Mouse (Mus musculus) CH12F3 (cell line): ENCODE results near the gene Gbe1.

Source experiments
- in situ Hi-C: fragments of 300-500 bp; cut with MboI; formaldehyde crosslinking; loops from 2 replicates; pipeline ENCODE4 v1.14.3; 2020; ENCODE audit warnings: low sequenced_read_pairs

The Gbe1 gene

DNA sequence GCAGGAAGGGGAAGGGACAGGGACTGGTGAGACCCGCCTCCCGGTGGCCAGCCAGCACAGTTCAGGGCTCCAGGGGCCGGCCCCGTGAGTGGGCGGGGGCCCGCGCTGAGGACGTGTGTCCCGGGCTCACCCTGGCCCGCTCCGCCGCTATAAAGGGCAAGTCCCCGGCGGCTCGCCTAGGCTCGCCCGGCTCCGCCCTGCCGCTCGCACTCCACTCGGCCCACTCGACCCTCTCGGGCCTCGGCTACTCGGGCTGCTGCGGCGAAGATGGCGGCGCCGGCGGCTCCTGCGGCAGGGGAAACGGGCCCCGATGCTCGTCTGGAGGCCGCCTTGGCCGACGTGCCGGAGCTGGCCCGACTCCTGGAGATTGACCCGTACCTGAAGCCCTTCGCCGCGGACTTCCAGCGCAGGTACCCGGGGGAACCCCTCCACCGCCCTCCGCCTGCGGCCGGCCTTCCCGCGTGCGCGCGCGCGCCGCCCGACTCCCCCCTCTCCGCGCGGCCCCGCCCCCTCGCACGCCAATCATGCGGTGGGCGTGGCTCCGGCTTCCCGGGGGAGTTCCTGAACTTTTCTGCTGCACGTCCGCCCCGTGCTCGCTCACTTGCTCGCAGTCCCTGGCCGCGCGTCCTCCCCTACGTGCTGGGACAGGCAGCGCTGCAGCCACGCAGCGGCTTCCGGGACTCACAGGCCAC, at the start of gene Gbe1:
TSS of gene Gbe1 (plus strand) at position 64 of the 692 bp plus-strand sequence.
- in situ Hi-C loops = no loop called here

DNA sequence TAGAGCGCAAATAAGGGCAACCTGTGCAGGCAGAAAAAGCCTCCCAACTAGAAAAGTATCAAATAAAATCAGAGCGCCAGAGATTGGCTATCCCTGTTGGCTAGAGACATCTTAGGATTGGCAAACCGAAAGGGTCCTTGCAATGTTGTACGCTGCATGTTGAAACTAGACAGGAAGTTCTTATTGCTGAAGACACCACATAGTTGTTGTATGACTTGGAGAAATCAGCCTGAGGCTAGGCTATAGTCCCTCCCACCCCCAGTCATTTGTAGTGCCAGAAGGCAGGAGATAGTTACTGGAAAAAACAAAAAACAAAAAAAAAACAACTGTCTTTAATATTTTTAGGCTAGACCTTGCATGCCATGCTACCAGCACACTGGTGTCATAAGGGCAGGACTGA, 3.1 kb upstream of the Gbe1 start:
- in situ Hi-C loops = no loop called here

DNA sequence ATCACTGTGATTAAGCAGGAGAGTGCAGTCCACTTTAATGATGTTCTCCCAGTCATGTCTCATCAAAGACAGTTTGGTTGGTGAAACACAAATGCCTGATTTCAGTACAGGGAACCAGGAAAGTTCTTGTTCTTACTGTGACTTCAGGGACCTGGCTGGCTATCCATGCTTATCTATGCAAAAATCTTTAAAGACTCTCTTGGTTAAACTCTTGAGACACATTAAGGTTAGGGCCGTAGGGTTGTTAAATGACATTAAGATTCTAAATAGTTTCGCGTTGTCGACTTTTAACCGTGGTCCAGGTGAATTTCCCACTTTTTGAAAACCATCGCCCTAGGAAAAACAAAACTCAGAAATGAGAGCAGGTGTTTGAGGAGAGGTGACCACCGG, 258 bp upstream of the Gbe1 start:
- in situ Hi-C loops = no loop called here

DNA sequence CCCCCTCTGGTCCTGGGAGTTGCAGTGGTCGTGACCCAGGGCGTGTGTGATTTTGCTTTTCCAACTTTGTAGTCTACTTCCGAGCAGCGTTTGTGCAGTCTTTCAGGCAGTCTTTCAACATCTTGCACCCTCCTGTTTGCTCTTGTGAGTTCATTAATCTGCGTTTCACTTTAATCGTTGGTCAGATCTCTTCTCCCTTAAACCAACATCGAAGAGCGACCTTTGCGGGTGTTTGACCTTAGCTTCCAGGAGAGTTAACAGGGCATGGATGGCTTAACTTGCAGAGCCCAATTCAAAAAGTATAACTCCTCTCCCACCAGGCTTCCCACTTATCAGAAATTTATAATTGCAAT, 805 bp downstream of the Gbe1 start:
- in situ Hi-C loops = no loop called here

DNA sequence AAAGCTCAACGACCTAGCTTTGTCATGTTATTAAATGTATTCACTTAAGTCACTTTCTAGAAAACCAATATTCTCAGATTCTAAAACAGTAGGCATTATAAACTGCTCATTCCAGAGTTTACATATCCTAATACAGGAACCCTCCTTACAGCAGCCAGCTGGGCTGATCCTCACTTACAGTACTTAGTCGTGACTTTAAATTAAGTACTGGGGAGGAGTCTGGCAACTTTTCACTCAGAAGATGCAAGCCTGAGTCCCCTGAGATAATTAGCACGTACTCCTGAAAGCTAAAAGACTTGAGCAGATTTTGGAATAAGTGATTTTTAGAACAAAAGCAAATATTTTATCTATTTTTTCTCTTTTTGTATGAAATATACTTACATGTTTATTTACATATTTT, 1.5 kb downstream of the Gbe1 start:
- in situ Hi-C loops = no loop called here

DNA sequence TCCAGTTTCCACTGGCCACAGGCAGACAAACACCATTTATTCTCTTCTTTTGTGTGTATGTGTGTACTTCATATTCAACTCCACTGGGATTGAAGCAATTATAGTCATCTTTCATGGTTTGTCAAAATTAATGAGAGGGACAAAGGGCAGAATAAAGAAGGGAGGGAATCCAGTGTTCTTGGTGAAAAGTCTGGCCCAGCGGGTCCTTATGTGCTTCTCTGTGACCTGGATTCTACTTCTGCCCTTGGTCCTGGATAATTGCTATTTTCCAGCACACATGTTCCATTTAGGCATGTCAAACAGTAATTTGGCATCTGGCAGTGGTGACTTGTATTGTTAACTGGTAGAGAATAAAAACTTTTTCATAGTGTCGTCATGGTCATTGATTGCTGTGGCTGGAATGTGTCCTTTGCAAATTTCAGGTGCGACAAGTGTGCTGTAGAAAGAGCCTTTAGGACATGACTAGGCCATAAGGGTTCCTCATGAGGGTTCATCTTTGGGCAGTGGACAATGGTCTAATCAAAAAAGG, 2.2 kb downstream of the Gbe1 start:
- in situ Hi-C loops = no loop called here

DNA sequence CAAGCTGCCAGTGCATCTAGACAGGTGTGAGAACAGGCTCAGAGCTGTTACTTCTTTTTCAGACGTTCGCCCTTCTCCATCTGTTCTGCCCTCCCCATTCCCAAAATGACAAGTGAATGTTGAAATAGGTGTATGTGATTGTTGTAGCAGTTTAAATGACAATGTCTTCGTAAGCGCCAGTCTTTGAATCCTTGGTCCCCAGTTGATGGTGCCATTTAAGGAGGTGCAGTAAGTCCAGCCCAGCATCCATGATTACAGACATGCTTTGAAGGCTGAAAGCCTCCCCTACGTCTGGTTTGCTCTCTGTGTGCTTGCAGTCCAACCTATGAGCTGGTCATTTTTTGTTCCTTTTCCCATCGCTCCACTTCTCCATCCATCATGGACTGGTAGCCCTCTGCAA, 5.6 kb downstream of the Gbe1 start:
- in situ Hi-C loops = no loop called here

DNA sequence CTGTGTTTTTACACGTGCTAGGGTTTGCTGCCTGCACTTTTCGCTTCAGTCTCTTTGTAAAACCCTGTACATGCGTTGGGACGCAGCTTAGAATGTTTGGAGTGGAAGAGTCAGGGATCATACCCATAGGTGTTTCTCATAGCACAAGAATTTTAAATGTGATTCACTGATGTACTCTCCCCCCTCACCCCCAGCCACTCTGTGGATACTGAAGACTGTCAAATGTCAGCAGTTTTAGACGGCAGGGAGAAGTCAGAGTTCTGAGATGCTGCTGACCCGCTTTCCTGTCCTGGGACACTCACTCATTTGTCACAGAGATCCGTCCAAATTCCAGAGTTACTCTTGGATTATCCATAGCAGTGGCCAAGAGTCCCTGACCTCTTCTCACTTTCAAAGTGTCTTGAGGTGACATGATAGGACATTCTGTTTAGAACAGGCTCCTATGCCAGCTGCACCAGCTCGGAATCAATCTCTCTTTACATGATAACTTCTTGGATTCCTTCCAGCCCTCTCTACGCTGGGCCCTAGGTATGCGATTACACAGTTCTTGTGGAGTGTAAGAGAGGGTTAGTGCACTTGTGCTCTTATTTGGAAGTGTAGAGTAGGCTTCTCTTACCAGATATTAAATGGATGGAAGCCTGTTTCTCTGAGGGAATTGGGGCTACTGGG, 7.0 kb downstream of the Gbe1 start:
- in situ Hi-C loops = no loop called here

DNA sequence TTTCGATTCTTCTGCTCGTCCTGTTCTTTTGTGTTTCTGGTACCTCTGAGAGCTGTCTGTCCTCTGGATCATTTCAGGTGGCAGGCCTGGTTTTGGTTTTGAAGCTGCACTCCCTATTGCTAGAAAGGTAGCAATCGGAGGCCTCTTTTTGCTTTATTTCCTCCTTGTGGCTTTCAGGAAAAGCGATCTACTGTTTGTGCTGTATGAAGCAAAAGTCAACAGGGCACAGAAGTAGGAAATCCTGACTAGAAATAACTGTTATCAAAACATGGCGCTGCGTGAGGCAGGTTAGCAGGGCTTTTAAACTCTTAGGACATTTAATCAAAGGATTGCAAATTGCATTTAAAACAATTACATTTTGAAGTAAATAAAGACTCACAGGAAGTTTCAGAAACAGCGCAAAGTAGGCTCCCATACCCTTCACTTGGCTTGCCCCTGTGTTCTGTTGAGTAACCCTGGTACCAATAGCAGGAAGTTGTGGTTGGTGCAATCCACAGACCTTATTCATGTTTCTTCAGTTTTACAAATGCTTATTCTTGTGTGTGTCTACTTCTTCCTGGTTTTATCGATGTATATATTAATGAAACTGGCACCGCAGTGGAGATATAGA, 12.7 kb downstream of the Gbe1 start:
- in situ Hi-C loops = no loop called here

DNA sequence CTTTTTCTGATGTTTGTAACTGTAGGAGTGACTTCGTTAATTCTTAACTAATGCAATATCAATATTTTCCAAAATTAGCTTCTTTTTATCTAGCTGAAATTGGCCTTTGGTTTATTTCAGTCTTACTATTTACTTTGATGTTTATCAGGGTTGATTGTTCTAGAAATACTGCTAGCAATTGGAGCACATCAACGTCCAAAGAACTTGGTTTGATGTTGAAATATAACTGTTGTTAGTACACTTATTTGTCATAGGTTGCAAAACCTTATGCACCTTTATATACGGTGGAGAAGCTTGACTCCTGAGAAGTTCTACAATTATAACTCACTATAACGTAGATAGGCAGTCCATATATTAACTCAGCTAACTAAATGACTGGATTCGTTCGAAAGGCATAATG, 14.8 kb downstream of the Gbe1 start:
- in situ Hi-C loops = no loop called here

DNA sequence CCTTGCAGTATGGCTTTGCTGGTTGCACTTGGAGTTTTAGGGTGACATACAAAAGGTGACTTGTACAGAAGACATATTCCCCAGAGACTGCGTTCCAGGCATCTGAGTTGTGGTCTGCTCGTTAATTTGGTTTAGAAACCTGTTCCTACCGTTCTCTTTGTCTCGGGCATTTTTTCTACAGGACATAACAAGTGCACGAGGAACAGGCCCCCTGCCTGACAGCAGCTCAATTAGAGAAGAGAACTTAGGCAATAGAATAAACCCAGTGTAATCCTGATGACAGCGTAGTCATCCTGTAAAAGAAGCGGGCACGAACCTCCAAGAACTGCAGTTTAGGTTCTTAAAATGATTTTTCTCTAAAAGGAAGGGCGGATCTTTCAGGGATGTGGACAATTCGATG, 15.3 kb downstream of the Gbe1 start:
- in situ Hi-C loops = no loop called here

DNA sequence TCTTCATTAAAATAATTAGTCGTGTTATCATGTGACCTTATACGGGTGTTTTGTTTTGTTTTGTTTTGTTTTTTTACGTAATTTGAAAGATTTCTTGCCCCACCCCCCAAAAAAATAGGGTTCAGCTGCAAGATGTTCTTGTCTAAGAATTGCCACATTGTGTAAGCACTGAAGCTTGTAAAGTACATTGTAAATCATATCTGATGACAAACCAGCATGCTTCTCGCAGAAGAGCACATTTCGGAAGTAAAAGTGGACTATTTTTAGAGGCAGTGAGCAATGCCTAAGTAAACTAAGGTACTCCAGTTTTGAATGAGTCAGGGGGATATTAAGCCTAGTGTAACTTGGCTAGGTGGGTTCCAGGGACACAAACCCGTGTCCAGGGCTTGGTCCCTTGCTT, 15.7 kb downstream of the Gbe1 start:
- in situ Hi-C loops = no loop called here

DNA sequence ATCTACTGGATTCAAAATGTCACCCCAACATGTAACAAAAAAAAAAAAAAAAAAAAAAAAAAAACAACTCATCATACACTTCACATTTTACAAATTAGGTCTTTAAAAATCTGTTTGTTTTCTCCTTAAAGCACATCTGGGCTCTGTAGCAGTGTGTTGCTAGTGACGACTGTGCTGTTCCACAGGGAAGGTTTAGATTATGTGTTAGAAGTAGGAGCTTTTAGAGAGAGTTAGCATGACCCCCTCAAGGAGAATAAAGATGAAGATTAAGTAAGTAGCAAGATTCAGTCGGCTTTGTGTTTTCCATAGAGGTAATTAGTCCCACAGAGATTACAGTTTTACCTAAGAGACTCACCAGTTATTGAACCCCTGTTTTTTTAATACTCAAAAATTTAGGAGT, 16.3 kb downstream of the Gbe1 start:
- in situ Hi-C loops = no loop called here

DNA sequence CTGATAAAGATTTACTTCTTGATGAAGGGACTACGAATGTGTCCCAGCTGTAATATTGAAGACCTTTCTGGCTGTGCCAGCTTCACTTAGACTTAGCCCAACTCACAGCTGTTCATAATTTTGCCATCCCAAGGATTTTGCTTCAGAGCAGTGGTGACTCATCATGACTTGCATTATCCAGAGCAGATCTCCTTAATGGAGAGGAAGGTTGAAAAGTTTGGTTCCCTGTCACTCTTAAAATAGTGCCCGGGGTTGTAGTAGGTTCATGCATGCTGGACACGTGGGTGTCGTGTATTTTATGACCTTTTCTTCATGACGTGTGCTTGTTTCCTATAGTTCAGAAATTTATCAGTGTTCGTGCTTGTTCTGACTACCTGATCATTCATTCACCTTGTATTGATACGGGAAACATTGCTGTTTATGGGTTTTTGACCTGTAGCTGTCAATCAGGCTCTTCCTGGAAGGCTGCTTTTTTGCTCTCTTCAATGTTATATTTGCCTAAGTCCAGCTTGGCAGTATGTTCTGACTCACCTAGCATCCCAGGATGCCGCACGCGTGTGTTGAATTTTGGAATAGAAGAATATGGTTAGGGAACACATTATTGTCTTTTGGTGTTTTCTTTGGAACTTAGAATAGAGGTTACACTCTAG, 17.0 kb downstream of the Gbe1 start:
- in situ Hi-C loops = no loop called here

DNA sequence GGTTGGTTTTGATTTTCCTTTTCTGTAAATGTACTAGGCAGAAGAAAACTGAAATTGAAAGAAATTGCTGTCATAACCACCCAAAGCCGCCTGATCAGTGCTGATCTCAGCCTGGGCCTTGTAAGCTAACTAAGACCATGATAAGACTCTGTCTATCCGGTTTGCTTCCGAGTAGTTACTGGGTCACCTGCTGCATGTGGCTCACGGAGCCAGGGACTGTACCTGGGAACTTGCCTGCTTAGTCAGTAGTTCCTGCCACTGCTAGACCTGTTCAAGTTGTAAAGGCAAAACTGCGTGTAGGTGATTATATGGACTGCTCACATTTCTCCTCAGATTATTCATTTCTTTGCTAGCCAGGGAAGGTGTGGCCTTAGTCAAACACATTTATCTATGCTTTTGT, 21.1 kb downstream of the Gbe1 start:
- in situ Hi-C loops = no loop called here

DNA sequence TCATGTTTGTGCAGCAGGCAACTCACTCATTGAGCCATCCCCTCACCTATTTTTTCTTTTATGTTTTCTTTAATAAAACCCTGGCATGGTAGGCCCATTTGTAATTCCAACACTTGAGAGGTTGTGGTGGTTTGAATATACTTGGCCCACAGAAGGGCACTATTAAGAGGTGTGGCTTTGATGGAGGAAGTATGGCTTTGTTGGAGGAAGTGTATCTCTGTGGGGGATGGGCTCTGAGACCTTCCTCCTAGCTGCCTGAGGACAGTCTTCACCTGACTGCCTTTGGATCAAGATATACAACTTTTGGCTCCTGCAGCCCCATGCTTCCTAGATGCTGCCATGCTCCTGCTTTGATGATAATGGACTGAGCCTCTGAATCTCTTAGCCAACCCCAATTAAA, 21.7 kb downstream of the Gbe1 start:
- in situ Hi-C loops = no loop called here

DNA sequence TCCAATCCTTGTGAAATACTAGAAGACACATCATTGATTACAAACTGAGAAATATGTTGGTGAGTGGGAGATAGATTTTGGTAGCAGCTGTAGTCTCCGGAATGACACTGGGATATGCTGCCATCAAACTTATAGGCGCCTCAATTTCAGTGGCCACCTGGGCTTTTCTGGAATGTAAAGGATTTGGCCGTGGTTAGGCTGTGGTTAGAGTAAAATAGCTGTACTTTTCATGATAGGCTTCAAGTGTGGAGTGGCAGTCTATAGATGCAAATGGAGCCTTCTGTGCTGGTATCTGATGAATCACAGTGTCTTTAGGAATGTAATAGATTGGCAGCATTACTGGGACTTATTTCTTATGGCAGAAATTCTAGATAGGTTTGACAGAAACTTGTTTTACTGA, 23.9 kb downstream of the Gbe1 start:
- in situ Hi-C loops = no loop called here

DNA sequence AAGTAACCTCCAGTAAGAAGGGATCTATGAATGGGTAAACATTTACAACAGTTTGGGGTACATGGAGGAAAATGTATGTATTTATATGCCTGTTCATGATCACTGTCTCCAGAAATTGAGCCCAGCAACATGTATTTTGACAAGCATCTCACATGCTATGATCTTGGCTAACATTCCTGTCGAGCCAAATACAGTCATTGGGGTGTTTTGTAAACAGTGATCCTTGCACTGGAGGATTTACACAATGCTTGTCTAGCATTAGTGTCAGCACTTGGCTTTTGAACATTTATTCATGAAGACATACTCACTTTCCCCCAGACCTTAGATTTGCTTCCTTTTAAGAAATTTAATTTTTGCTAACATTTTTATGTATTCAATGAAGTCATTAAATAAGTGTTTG, 30.7 kb downstream of the Gbe1 start:
- in situ Hi-C loops = no loop called here

DNA sequence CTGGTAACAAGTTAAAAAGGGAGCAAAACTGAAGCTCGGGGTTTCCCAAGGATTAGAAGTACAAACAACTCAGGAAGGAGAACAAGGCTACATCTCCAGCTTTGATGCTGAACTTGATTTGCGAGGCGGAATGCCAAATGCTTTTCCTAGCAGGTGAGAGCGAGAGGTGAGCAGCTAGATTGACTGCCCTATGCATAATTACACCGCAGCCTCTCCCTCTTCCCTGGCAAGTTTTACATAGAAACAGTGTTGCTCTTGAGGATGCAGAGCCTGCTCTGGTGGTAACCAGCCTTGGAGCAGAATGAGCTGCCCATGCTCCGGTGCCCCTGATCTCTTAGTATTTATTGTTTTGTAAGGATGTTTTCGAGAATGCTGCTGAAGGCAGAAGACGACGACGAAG, 31.9 kb downstream of the Gbe1 start:
- in situ Hi-C loops = no loop called here

DNA sequence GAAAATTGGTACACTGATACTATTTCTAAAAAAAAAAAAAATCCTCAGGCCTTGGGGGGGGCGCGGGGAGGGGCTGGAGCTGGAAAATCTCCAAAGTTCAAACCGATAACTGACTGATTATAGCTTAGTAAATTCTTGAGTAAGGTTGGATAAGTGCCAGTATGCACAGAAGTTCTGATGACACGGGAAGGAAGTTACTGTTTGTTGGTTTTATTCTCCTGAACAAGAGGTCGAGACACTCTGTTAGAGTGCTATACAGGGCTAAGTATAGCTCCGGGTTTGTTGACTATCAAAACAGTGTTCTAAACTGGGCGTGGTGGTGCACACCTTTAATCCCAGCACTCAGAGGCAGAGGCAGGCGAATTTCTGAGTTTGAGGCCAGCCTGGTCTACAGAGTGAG, 36.3 kb downstream of the Gbe1 start:
- in situ Hi-C loops = no loop called here

DNA sequence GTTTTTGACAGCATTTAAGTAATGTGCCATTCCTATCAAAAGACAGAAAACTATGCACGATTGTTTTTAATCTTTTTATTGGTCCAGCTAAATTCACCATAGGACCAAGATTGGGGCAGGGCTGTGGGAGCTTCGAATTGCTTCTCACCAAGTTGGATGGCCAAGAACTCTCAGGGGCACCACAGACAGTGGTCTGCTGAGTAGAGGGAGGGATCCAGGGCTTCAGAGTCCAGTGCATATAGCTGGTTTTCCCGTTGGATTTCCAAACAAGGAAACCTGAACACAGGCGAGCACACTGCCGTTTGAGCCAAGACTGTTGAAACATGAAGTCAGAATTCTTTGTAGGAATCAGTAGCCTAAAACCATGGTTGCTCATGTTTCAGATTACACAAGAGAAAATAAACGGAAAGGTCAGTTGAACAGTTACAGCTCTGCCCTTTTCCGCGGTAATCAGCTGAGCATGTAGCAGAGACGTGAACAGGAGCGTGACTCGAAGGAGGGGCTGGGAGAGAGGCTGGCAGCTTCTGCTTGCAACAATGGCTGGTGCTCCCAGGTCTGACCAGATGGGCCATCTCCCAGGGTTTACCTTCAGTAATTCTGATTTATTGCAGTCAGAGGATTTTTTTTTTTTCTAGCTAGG, 38.0 kb downstream of the Gbe1 start:
- in situ Hi-C loops = no loop called here
